In the genomic region with DNA sequence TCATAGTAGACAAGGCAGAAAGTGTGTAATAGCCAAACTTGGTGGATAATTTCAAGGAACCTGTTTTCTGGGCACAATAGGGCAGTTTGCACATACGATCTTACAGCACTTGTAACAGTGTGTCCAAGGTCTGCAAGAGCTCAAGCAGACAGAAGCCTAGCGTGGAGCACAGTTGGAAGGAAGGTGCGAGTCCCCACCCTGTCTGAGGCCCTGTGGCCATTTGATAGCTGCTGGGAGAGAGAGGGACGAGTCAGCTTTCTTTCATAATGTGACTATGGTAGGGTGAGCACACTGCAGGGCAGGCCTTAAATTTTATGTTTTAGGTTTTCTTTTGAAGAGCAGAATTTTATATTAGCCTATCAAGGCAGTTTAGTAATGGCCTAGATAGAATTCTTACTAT, we compare ENCODE assay signal across 18 mouse cellular contexts.
A peak's percentile ranks its signal among the peaks of the same experiment; 100 is the strongest.
DNase-seq lines count a peak whose midpoint lies in the region; ATAC-seq and TF ChIP-seq lines count a peak whose summit lies in the region.
"Had no signal": no experiment of that assay in that cellular context is flagged by ENCODE, and none has a peak within 500 bp of the region (broad histone marks: within the 10 kb centered on the region; RNA-seq: fewer than 3 reads in every experiment).

No protein-coding gene starts in this region.

- 59% methylated on average over 4 of the region's 4 CpGs for WGBS in liver, embryonic 11.5 days
- WGBS in liver, postnatal 0 days (ENCODE audit: insufficient replicate concordance) = 62% methylated on average over 4 of the region's 4 CpGs
- WGBS in intestine, embryonic 16.5 days = 60% methylated on average over 4 of the region's 4 CpGs
- 36% methylated on average over 4 of the region's 4 CpGs for WGBS in liver, embryonic 15.5 days (ENCODE audit: insufficient replicate concordance)
- WGBS in stomach, embryonic 16.5 days = 74% methylated on average over 4 of the region's 4 CpGs
- 88% methylated on average over 4 of the region's 4 CpGs for WGBS in forebrain, embryonic 10.5 days

- ATAC-seq in liver, embryonic 11.5 days (replicated peaks; ENCODE audit: low FRiP score) = 0 out of 2 replicates have a peak, but pooled peaks have one; percentile 72
- ATAC-seq in liver, postnatal 0 days = no peak
- peak; percentile 73 for ATAC-seq in intestine, embryonic 16.5 days
- peak; percentile 49; the same call in 1 of the 2 replicates for ATAC-seq in liver, embryonic 15.5 days (ENCODE audit: insufficient read depth)
- no peak for ATAC-seq in stomach, embryonic 16.5 days (ENCODE audit: insufficient read depth, low FRiP score)
- ATAC-seq: forebrain, embryonic 16.5 days had no signal

- no peaks in the 10 kb centered on the region for H3K4me1 ChIP-seq in liver, embryonic 11.5 days (replicated peaks; ENCODE audit: control insufficient read depth, insufficient read depth, low read length)
- H3K4me1 ChIP-seq in liver, postnatal 0 days (ENCODE audit: insufficient read depth) = no peaks in the 10 kb centered on the region
- H3K4me1 ChIP-seq in intestine, embryonic 16.5 days (ENCODE audit: control insufficient read depth, insufficient read depth, low read length) = peaks cover 15% of the 10 kb centered on the region
- H3K4me1 ChIP-seq in liver, embryonic 15.5 days (replicated peaks) = 0 out of 2 replicates have a peak, but pooled peaks cover under 1% of the 10 kb centered on the region
- H3K4me1 ChIP-seq in stomach, embryonic 16.5 days (ENCODE audit: control insufficient read depth, insufficient read depth, low read length) = peaks cover 9% of the 10 kb centered on the region; the same call in 1 of the 2 replicates
- no peaks in the 10 kb centered on the region for H3K4me1 ChIP-seq in forebrain, embryonic 10.5 days
- H3K4me1 ChIP-seq: embryonic facial prominence, embryonic 15.5 days; heart, embryonic 13.5 days had no signal

- H3K27me3 ChIP-seq in liver, embryonic 11.5 days (replicated peaks; ENCODE audit: control insufficient read depth, insufficient read depth, low read length) = no peaks in the 10 kb centered on the region
- H3K27me3 ChIP-seq in liver, postnatal 0 days (ENCODE audit: insufficient read depth, low read length) = no peaks in the 10 kb centered on the region
- no peaks in the 10 kb centered on the region for H3K27me3 ChIP-seq in intestine, embryonic 16.5 days (replicated peaks; ENCODE audit: control insufficient read depth, insufficient read depth, low read length)
- no peaks in the 10 kb centered on the region for H3K27me3 ChIP-seq in liver, embryonic 15.5 days
- H3K27me3 ChIP-seq in stomach, embryonic 16.5 days (ENCODE audit: control insufficient read depth, insufficient read depth, low read length) = no peaks in the 10 kb centered on the region
- H3K27me3 ChIP-seq in forebrain, embryonic 10.5 days (ENCODE audit: poor library complexity, severe bottlenecking) = no peaks in the 10 kb centered on the region
- H3K27me3 ChIP-seq: embryonic facial prominence, embryonic 15.5 days; heart, embryonic 13.5 days had no signal

- no peaks in the 10 kb centered on the region for H3K9me3 ChIP-seq in liver, embryonic 11.5 days (ENCODE audit: control insufficient read depth, low read length)
- H3K9me3 ChIP-seq in liver, postnatal 0 days (ENCODE audit: low read length) = no peaks in the 10 kb centered on the region
- no peaks in the 10 kb centered on the region for H3K9me3 ChIP-seq in intestine, embryonic 16.5 days (ENCODE audit: control insufficient read depth, low read length)
- H3K9me3 ChIP-seq in liver, embryonic 15.5 days (replicated peaks) = no peaks in the 10 kb centered on the region
- H3K9me3 ChIP-seq in stomach, embryonic 16.5 days (replicated peaks; ENCODE audit: control insufficient read depth, low read length) = no peaks in the 10 kb centered on the region
- no peaks in the 10 kb centered on the region for H3K9me3 ChIP-seq in forebrain, embryonic 10.5 days
- H3K9me3 ChIP-seq: embryonic facial prominence, embryonic 15.5 days; heart, embryonic 13.5 days had no signal

- no peak for DNase-seq in liver, embryonic 11.5 days (ENCODE audit: low spot score)
- no peak for DNase-seq in liver, postnatal 0 days
- no peak for DNase-seq in kidney, postnatal 25 days
- no peak for DNase-seq in forebrain, embryonic 10.5 days (ENCODE audit: extremely low spot score, low spot score)
- DNase-seq: adrenal gland, postnatal 10 days; cerebellum, adult 11 months; cerebellum, adult 8-10 months; cerebellum, postnatal 14 days; embryo, embryonic 11 days; gastrocnemius, postnatal 14 days; heart, postnatal 36 days had no signal

- H3K4me3 ChIP-seq in liver, embryonic 11.5 days (ENCODE audit: low read depth, low read length) = no peak overlapping the region
- no peak overlapping the region for H3K4me3 ChIP-seq in liver, postnatal 0 days (ENCODE audit: low read depth, low read length)
- no peak overlapping the region for H3K4me3 ChIP-seq in intestine, embryonic 16.5 days (ENCODE audit: low read length)
- no peak overlapping the region for H3K4me3 ChIP-seq in liver, embryonic 15.5 days (replicated peaks)
- H3K4me3 ChIP-seq in stomach, embryonic 16.5 days (replicated peaks; ENCODE audit: low read length) = no peak overlapping the region
- no peak overlapping the region for H3K4me3 ChIP-seq in forebrain, embryonic 10.5 days
- H3K4me3 ChIP-seq: embryonic facial prominence, embryonic 15.5 days; erythroblast, embryonic 14.5 days; heart, embryonic 13.5 days had no signal

- no peak overlapping the region for H3K9ac ChIP-seq in liver, embryonic 11.5 days (ENCODE audit: low read depth, low read length)
- H3K9ac ChIP-seq in liver, postnatal 0 days (replicated peaks) = no peak overlapping the region
- H3K9ac ChIP-seq in intestine, embryonic 16.5 days (ENCODE audit: low read depth, low read length) = no peak overlapping the region
- H3K9ac ChIP-seq in liver, embryonic 15.5 days = no peak overlapping the region
- H3K9ac ChIP-seq in stomach, embryonic 16.5 days (ENCODE audit: low read length) = no peak overlapping the region
- H3K9ac ChIP-seq: embryonic facial prominence, embryonic 15.5 days; heart, embryonic 13.5 days had no signal

- no peak for TF ChIP-seq EP300 in liver, postnatal 0 days (IDR thresholded peaks at IDR 0.05; ENCODE audit: low read depth)

- no peak for TF ChIP-seq CTCF in liver, postnatal 0 days (IDR thresholded peaks at IDR 0.05; ENCODE audit: low read depth)

- H3K4me2 ChIP-seq in liver, embryonic 11.5 days = no peak overlapping the region
- H3K4me2 ChIP-seq in liver, postnatal 0 days (ENCODE audit: low read depth, low read length) = no peak overlapping the region
- no peak overlapping the region for H3K4me2 ChIP-seq in intestine, embryonic 16.5 days (ENCODE audit: low read depth, low read length)
- H3K4me2 ChIP-seq in liver, embryonic 15.5 days = no peak overlapping the region
- H3K4me2 ChIP-seq in stomach, embryonic 16.5 days (ENCODE audit: low read depth, low read length) = no peak overlapping the region
- H3K4me2 ChIP-seq: embryonic facial prominence, embryonic 15.5 days; heart, embryonic 13.5 days had no signal

- H3K36me3 ChIP-seq in liver, embryonic 11.5 days (ENCODE audit: control insufficient read depth, insufficient read depth, low read length) = no peaks in the 10 kb centered on the region
- no peaks in the 10 kb centered on the region for H3K36me3 ChIP-seq in liver, postnatal 0 days (replicated peaks; ENCODE audit: insufficient read depth, low read length)
- H3K36me3 ChIP-seq in intestine, embryonic 16.5 days (ENCODE audit: control insufficient read depth, insufficient read depth, low read length) = no peaks in the 10 kb centered on the region
- H3K36me3 ChIP-seq in liver, embryonic 15.5 days (replicated peaks) = no peaks in the 10 kb centered on the region
- H3K36me3 ChIP-seq in stomach, embryonic 16.5 days (ENCODE audit: control insufficient read depth, insufficient read depth, low read length) = no peaks in the 10 kb centered on the region
- no peaks in the 10 kb centered on the region for H3K36me3 ChIP-seq in forebrain, embryonic 10.5 days (replicated peaks)
- H3K36me3 ChIP-seq: embryonic facial prominence, embryonic 15.5 days; heart, embryonic 13.5 days had no signal

- no peak overlapping the region for H3K27ac ChIP-seq in liver, embryonic 11.5 days (ENCODE audit: low read depth, low read length)
- no peak overlapping the region for H3K27ac ChIP-seq in liver, postnatal 0 days (ENCODE audit: low read depth)
- peak overlapping the region; percentile 71 for H3K27ac ChIP-seq in intestine, embryonic 16.5 days (ENCODE audit: low read length)
- no peak overlapping the region for H3K27ac ChIP-seq in liver, embryonic 15.5 days (replicated peaks)
- peak overlapping the region; percentile 21; the same call in 1 of the 2 replicates for H3K27ac ChIP-seq in stomach, embryonic 16.5 days (ENCODE audit: low read length)
- no peak overlapping the region for H3K27ac ChIP-seq in forebrain, embryonic 10.5 days
- H3K27ac ChIP-seq: heart, embryonic 13.5 days had no signal

Comparison
In these comparisons a context has a peak if more than half of its experiments do, and no peak if none do; other contexts are left out.
1. ATAC-seq: peak in liver, embryonic 11.5 days (single experiment), intestine, embryonic 16.5 days (single experiment) and liver, embryonic 15.5 days (single experiment); none in liver, postnatal 0 days (single experiment) and stomach, embryonic 16.5 days (single experiment).
2. H3K27ac ChIP-seq: peak in intestine, embryonic 16.5 days (single experiment) and stomach, embryonic 16.5 days (single experiment); none in liver, embryonic 11.5 days (single experiment), liver, postnatal 0 days (single experiment), liver, embryonic 15.5 days (single experiment) and forebrain, embryonic 10.5 days (single experiment).